Mouse (Mus musculus) kidney, postnatal 0 days (tissue): ENCODE results near the gene Tbata. TPM values are rescaled to one million over a fixed set of nuclear protein-coding genes. Genes with fewer than 3 reads are reported as not detected.

Source experiments
- ATAC-seq: fragments of 200-750 bp; cut with Nextera tagmentation; replicated peaks from 2 replicates; pipeline ENCODE4 v1.8.0; 2017; ENCODE audit warnings: low read depth, moderate number of reproducible peaks, moderate TSS enrichment, moderate library complexity; ENCODE audit not compliant: low FRiP score
- DNase-seq: peaks from one replicate; pipeline ENCODE4 v3.0.0-alpha.2; 2016; ENCODE audit warnings: low spot score
- H3K27ac ChIP-seq: fragments of 300-500 bp; sonication (generic); 2 replicates; pipeline ENCODE4 v1.5.1; 2014; ENCODE audit warnings: mild to moderate bottlenecking
- H3K27me3 ChIP-seq: fragments of 300-500 bp; sonication (generic); 2 replicates; pipeline ENCODE4 v1.6.1; 2014; ENCODE audit warnings: low read length, mixed read lengths; ENCODE audit not compliant: insufficient read depth
- H3K36me3 ChIP-seq: fragments of 300-500 bp; sonication (generic); 2 replicates; pipeline ENCODE4 v1.6.1; 2014; ENCODE audit warnings: low read length, mixed read lengths; ENCODE audit not compliant: insufficient read depth
- H3K4me1 ChIP-seq: fragments of 300-500 bp; sonication (generic); replicated peaks from 2 replicates; pipeline ENCODE4 v1.6.1; 2014; ENCODE audit warnings: antibody characterized with exemption, low read length, mixed read lengths; ENCODE audit not compliant: insufficient read depth
- H3K4me2 ChIP-seq: fragments of 300-500 bp; sonication (generic); 2 replicates; pipeline ENCODE4 v1.6.1; 2014; ENCODE audit warnings: mild to moderate bottlenecking, low read length, moderate library complexity, mixed read lengths
- H3K4me3 ChIP-seq: fragments of 300-500 bp; sonication (generic); replicated peaks from 2 replicates; pipeline ENCODE4 v1.5.1; 2014; ENCODE audit warnings: low read depth, low read length
- H3K9ac ChIP-seq: fragments of 300-500 bp; sonication (generic); 2 replicates; pipeline ENCODE4 v1.6.1; 2014; ENCODE audit warnings: low read depth, low read length
- H3K9me3 ChIP-seq: fragments of 300-500 bp; sonication (generic); replicated peaks from 2 replicates; pipeline ENCODE4 v1.6.1; 2016; ENCODE audit warnings: low read length, inconsistent platforms, mixed read lengths
- CTCF ChIP-seq: IDR thresholded peaks from 2 replicates; pipeline ENCODE4 v1.5.1; 2016; ENCODE audit warnings: antibody characterized with exemption, low read depth, mild to moderate bottlenecking, moderate library complexity
- WGBS: fragments of 180-500 bp; shearing (Covaris S2); extraction: QIAGEN DNeasy Blood & Tissue Kit; methylation state at CpG from one replicate; pipeline ENCODE4 v1.1.7; 2014; 5-methylcytosine and 5-hydroxymethylcytosine counted together
- polyA plus RNA-seq: library from polyadenylated mRNA; unstranded; fragments of >200 nt; fragmentation: Nextera tagmentation; extraction: Ambion mirVana; gene quantifications from 2 replicates; pipeline ENCODE4 v1.2.1, GENCODE M21; 2015

Gene Tbata
- polyA plus RNA-seq, 1 experiment from 2014 or later: 0.24 TPM

- Histone ChIP-seq H3K36me3 (no peaks in the 10 kb centered on the region), H3K4me1 (0 out of 2 replicates have a peak, but pooled peaks cover 6% of the 10 kb centered on the region), H3K4me3 (no peak overlapping the region), H3K9me3 (no peaks in the 10 kb centered on the region), H3K4me2 (no peak overlapping the region), H3K27me3 (no peaks in the 10 kb centered on the region), H3K27ac (no peak overlapping the region), H3K9ac (no peak overlapping the region)
- DNase-seq (no peak), ATAC-seq (no peak)
- WGBS: 42% methylated on average over 13 of the region's 13 CpGs
- TF ChIP-seq CTCF: no peak
Observed at GRCm38 (mm10) chr10:61174711-61175441, 3.1 kb downstream of the Tbata start.

GRCm38 (mm10) chr10:61175442-61176204 is 3.9 kb downstream of the Tbata start:
- H3K4me1 ChIP-seq: 0 out of 2 replicates have a peak, but pooled peaks cover 6% of the 10 kb centered on the region
- ATAC-seq (peak; percentile 41; the same call in 1 of the 2 replicates), DNase-seq (peak; percentile 73)
- no peaks in the 10 kb centered on the region for H3K36me3 ChIP-seq
- H3K4me3 ChIP-seq: no peak overlapping the region
- no peak overlapping the region for H3K9ac ChIP-seq
- peak overlapping the region; percentile 30 for H3K4me2 ChIP-seq
- no peaks in the 10 kb centered on the region for H3K27me3 ChIP-seq
- peak; percentile 67 for TF ChIP-seq CTCF
- H3K9me3 ChIP-seq: no peaks in the 10 kb centered on the region
- no peak overlapping the region for H3K27ac ChIP-seq
- WGBS: 15% methylated on average over 24 of the region's 24 CpGs

- H3K27ac ChIP-seq: no peak overlapping the region
- H3K9ac ChIP-seq: no peak overlapping the region
- no peaks in the 10 kb centered on the region for H3K36me3 ChIP-seq
- peak overlapping the region; percentile 30 for H3K4me2 ChIP-seq
- H3K27me3 ChIP-seq: no peaks in the 10 kb centered on the region
- no peak for TF ChIP-seq CTCF
- DNase-seq (no peak), ATAC-seq (no peak)
- no peak overlapping the region for H3K4me3 ChIP-seq
- no peaks in the 10 kb centered on the region for H3K9me3 ChIP-seq
- 0 out of 2 replicates have a peak, but pooled peaks cover 6% of the 10 kb centered on the region for H3K4me1 ChIP-seq
- 46% methylated on average over 7 of the region's 7 CpGs for WGBS
Observed at GRCm38 (mm10) chr10:61176221-61176790, 4.6 kb downstream of the Tbata start.

- no peak overlapping the region for H3K9ac ChIP-seq
- no peak for ATAC-seq
- whole genome bisulfite sequencing: 82% methylated on average over 4 of the region's 4 CpGs
- no peaks in the 10 kb centered on the region for H3K36me3 ChIP-seq
- H3K9me3 ChIP-seq: no peaks in the 10 kb centered on the region
- H3K27me3 ChIP-seq: no peaks in the 10 kb centered on the region
- TF ChIP-seq CTCF: no peak
- no peak overlapping the region for H3K4me2 ChIP-seq
- no peak overlapping the region for H3K27ac ChIP-seq
- 0 out of 2 replicates have a peak, but pooled peaks cover 6% of the 10 kb centered on the region for H3K4me1 ChIP-seq
- no peak overlapping the region for H3K4me3 ChIP-seq
- DNase-seq: no peak
Observed at GRCm38 (mm10) chr10:61177751-61178150, 6.0 kb downstream of the Tbata start.

GRCm38 (mm10) chr10:61178687-61179086 is 6.9 kb downstream of the Tbata start:
- WGBS: 91% methylated on average over 8 of the region's 8 CpGs
- no peak for TF ChIP-seq CTCF
- Histone ChIP-seq H3K4me1 (0 out of 2 replicates have a peak, but pooled peaks cover 6% of the 10 kb centered on the region), H3K9me3 (no peaks in the 10 kb centered on the region), H3K27ac (no peak overlapping the region), H3K4me3 (no peak overlapping the region), H3K36me3 (no peaks in the 10 kb centered on the region), H3K4me2 (no peak overlapping the region), H3K9ac (no peak overlapping the region), H3K27me3 (no peaks in the 10 kb centered on the region)
- ATAC-seq (no peak), DNase-seq (no peak)

- Histone ChIP-seq H3K4me3 (no peak overlapping the region), H3K27ac (no peak overlapping the region), H3K36me3 (no peaks in the 10 kb centered on the region), H3K4me1 (0 out of 2 replicates have a peak, but pooled peaks cover 6% of the 10 kb centered on the region), H3K9me3 (no peaks in the 10 kb centered on the region), H3K9ac (no peak overlapping the region), H3K4me2 (no peak overlapping the region), H3K27me3 (no peaks in the 10 kb centered on the region)
- WGBS: 72% methylated on average over 6 of the region's 6 CpGs
- DNase-seq (no peak), ATAC-seq (no peak)
- no peak for TF ChIP-seq CTCF
Observed at GRCm38 (mm10) chr10:61179927-61180326, 8.2 kb downstream of the Tbata start.
